Mouse (Mus musculus) left cerebral cortex, postnatal 25 days (tissue): ENCODE data around the gene Hoxb9. TPM values are rescaled to one million over a fixed set of nuclear protein-coding genes. Genes with fewer than 3 reads are reported as not detected.

Source experiments
- DNase-seq, 2 experiments: peaks; one replicate each; pipeline ENCODE4 v3.0.0; 2022; ENCODE audit warnings: low spot score in 2 of 2, mixed read lengths in 1 of 2
- intact Hi-C: fragments of 180-260 bp; cut with DNase I; formaldehyde crosslinking; loops from one replicate; pipeline ENCODE4 v1.15.1; 2025
- microRNA-seq, 2 experiments: library from miRNA; unstranded; fragments of <30 nt; microRNA quantifications; one replicate each; pipeline ENCODE4 v1.2.0; 2022
- total RNA-seq, 2 experiments: library from RNA; stranded (reverse); gene quantifications; 2 replicates each; pipeline ENCODE4 v1.2.3; 2021

Hoxb9 gene
- total RNA-seq, 2 experiments from 2014 or later = not detected

- intact Hi-C loops = no loop called here
- no peak for DNase-seq
Measured at GRCm38 (mm10) chr11:96319071-96319902, 48.0 kb downstream of the Hoxb9 start.

- intact Hi-C loops = loop anchor here (10.0 kb wide), 1 partner anchor 145 kb away; no protein-coding TSS in a partner anchor
- DNase-seq = no peak
Measured at GRCm38 (mm10) chr11:96319910-96320309, 48.7 kb downstream of the Hoxb9 start.

GRCm38 (mm10) chr11:96320688-96321087 lies 49.4 kb downstream of the Hoxb9 start:
- intact Hi-C loops = loop anchor here (10.0 kb wide), 1 partner anchor 146 kb away; no protein-coding TSS in a partner anchor

GRCm38 (mm10) chr11:96321846-96322245 lies 50.6 kb downstream of the Hoxb9 start:
- DNase-seq = no peak
- intact Hi-C loops = loop anchor here (10.0 kb wide), 1 partner anchor 147 kb away; no protein-coding TSS in a partner anchor

More at GRCm38 (mm10) chr11:96320688-96321087, 49.4 kb downstream of the Hoxb9 start:
- no peak for DNase-seq

GRCm38 (mm10) chr11:96322738-96323137 lies 51.5 kb downstream of the Hoxb9 start:
- no peak for DNase-seq
- intact Hi-C loops = loop anchor here (10.0 kb wide), 1 partner anchor 148 kb away; no protein-coding TSS in a partner anchor

- intact Hi-C loops = loop anchor here (10.0 kb wide), 1 partner anchor 148 kb away; no protein-coding TSS in a partner anchor
Measured at GRCm38 (mm10) chr11:96323154-96323553, 51.9 kb downstream of the Hoxb9 start, which contains the start of gene Hoxb3. Gene Hoxb3 (plus strand): TSS chr11:96323326.

GRCm38 (mm10) chr11:96324125-96324524 lies 52.9 kb downstream of the Hoxb9 start:
- no peak for DNase-seq
- intact Hi-C loops = loop anchor here (10.0 kb wide), 1 partner anchor 149 kb away; no protein-coding TSS in a partner anchor

More at GRCm38 (mm10) chr11:96323154-96323553, 51.9 kb downstream of the Hoxb9 start, which contains the start of gene Hoxb3:
- no peak for DNase-seq

- intact Hi-C loops = loop anchor here (10.0 kb wide), 1 partner anchor 150 kb away; no protein-coding TSS in a partner anchor
- DNase-seq = no peak
Measured at GRCm38 (mm10) chr11:96324965-96325364, 53.7 kb downstream of the Hoxb9 start.

GRCm38 (mm10) chr11:96325747-96326212 lies 54.5 kb downstream of the Hoxb9 start:
- DNase-seq = no peak
- intact Hi-C loops = loop anchor here (10.0 kb wide), 1 partner anchor 151 kb away; no protein-coding TSS in a partner anchor

Small RNA genes within 50 kb of the gene (microRNA-seq; reads per million reads assigned to microRNA genes)
- gene Mir10a (7.1 to 7.9 reads per million in 2 experiments), gene Mir196a-1 (0 reads per million in 2 experiments)

Other genes starting within 250 kb of the Hoxb9 start
- not detected for gene Gip, start 246.9 kb upstream of the Hoxb9 start, total RNA-seq
- 10 to 100 TPM; 95.0 to 97.4 TPM for gene Snf8, start 236.6 kb upstream of the Hoxb9 start, total RNA-seq
- gene Ube2z, start 206.1 kb upstream of the Hoxb9 start, total RNA-seq = 10 to 100 TPM; 54.9 to 58.7 TPM
- gene Atp5g1, start 195.8 kb upstream of the Hoxb9 start, total RNA-seq = 100 to 1,000 TPM; 435 to 483 TPM
- not detected for gene Calcoco2, start 159.5 kb upstream of the Hoxb9 start, total RNA-seq
- gene Ttll6, start 137.7 kb upstream of the Hoxb9 start, total RNA-seq = not detected
- not detected for gene Hoxb13, start 77.1 kb upstream of the Hoxb9 start, total RNA-seq
- not detected for gene Hoxb8, start 10.4 kb downstream of the Hoxb9 start, total RNA-seq
- gene Hoxb7, start 15.2 kb downstream of the Hoxb9 start, total RNA-seq = not detected
- not detected for gene Hoxb6, start 21.0 kb downstream of the Hoxb9 start, total RNA-seq
- not detected for gene Hoxb5, start 31.9 kb downstream of the Hoxb9 start, total RNA-seq
- not detected for gene Hoxb4, start 46.8 kb downstream of the Hoxb9 start, total RNA-seq
- gene Hoxb3, start 51.9 kb downstream of the Hoxb9 start, total RNA-seq = not detected
- gene Hoxb2, start 79.1 kb downstream of the Hoxb9 start, total RNA-seq = not detected
- gene Hoxb1, start 94.3 kb downstream of the Hoxb9 start, total RNA-seq = not detected
- gene Skap1, start 193.1 kb downstream of the Hoxb9 start, total RNA-seq = 1 to 10 TPM; 1.3 to 1.9 TPM